Mouse (Mus musculus): ENCODE measurements around the gene Rasl12. TPM values are rescaled to one million over a fixed set of nuclear protein-coding genes. Genes with fewer than 3 reads are reported as not detected.

Gene Rasl12
- total and polyA plus RNA-seq, 3 experiments: 0.13 TPM; not detected in 2

DNA sequence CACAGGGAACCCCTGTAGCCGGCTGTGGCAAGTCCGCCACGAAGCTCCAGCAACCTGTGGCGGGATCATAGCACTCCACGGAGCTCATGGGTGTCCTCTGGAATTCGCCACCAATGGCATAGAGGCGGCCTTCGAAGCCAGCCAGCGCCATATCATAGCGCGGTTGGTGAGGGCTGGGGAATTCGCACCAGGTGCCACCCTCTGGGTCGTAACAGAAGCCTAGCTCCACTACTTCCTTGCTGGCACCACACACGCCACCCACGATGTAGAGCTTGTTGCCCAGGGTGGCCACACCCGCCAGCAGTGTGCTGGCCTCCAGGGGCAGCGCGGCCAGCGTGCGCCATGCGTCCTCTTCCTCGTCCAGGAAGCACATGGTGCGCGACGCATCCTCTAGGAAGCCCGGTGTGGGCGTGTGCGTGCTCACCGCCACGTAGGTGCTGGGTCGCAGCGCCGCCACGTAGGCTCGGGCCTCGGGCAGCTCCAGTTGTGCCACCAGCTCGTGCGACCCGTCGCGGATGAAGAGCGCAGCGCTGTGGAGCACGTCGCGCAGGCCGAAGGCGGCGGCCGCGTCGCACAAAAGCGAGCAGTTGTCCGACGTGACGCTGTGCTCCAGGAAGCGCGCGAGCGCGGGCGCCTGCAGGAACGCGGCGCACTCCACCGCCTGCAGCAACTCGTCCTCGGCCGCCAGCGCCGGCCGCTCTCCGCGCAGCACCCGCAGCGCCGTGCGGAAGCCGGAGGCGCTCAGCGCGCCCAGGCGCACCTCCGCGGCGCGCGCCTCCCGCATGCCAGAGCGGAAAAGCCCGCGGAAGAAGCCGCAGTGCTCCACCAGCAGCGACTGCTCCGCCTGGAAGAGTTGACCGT, 7.3 kb upstream of the Rasl12 start:
- H3K9me3 ChIP-seq (replicated peaks; ENCODE audit: low read length): peaks cover 4% of the 10 kb centered on the region
- H3K27ac ChIP-seq (ENCODE audit: insufficient read depth, low read depth): no peak overlapping the region
- H3K27me3 ChIP-seq (replicated peaks): peaks cover 4% of the 10 kb centered on the region
- in situ Hi-C loops (cut with MboI; ENCODE audit: low pct_ligation_motif_present, low pct_unique_long_range_greater_than_20kb, low sequenced_read_pairs): no loop called here
- no peaks in the 10 kb centered on the region for H3K79me2 ChIP-seq (replicated peaks; ENCODE audit: control insufficient read depth, extremely low read depth, insufficient read depth, poor library complexity, severe bottlenecking)
- no peak overlapping the region for H3K4me3 ChIP-seq (replicated peaks in 1 of 3; ENCODE audit: low read depth in 2 of 3, low read length in 2 of 3, poor library complexity in 1 of 3)
- dilution Hi-C loops (cut with MboI; ENCODE audit: extremely low pct_ligation_motif_present, extremely low pct_unique_long_range_greater_than_20kb, low sequenced_read_pairs): no loop called here
- no peak overlapping the region for H3K4me2 ChIP-seq (ENCODE audit: insufficient read depth, low read depth, poor library complexity, severe bottlenecking)
- no peak overlapping the region for H3K9ac ChIP-seq (ENCODE audit: insufficient read depth, low read depth)
- no peak for DNase-seq (ENCODE audit: extremely low read depth)
- H3K4me1 ChIP-seq (ENCODE audit: control insufficient read depth in 1 of 2, insufficient read depth in 2 of 2): peaks cover 0 to 6% of the 10 kb centered on the region in 2 experiments; a peak in 2 of 4 replicates
- no peaks in the 10 kb centered on the region for H3K36me3 ChIP-seq (replicated peaks in 1 of 2; ENCODE audit: control insufficient read depth in 1 of 2, insufficient read depth in 1 of 2, low read length in 1 of 2)
- TF ChIP-seq TCF12 (IDR thresholded peaks at IDR 0.05; ENCODE audit: low read depth, low read length) (no peak), BHLHE40 (IDR thresholded peaks at IDR 0.05; ENCODE audit: low read depth, low read length) (no peak), ETS1 (conservative IDR thresholded peaks at IDR 0.05; ENCODE audit: low read depth, low read length) (no peak), JUND (conservative IDR thresholded peaks at IDR 0.05; ENCODE audit: low read depth, low read length) (no peak), USF2 (conservative IDR thresholded peaks at IDR 0.05; ENCODE audit: low read depth, low read length) (no peak), ZC3H11A (IDR thresholded peaks at IDR 0.05; ENCODE audit: low read depth, low read length) (no peak), HCFC1 (IDR thresholded peaks at IDR 0.05; ENCODE audit: low read depth, low read length) (no peak), TBP (conservative IDR thresholded peaks at IDR 0.05; ENCODE audit: low read depth, low read length) (no peak), UBTF (IDR thresholded peaks at IDR 0.05; ENCODE audit: low read depth, low read length) (no peak), CHD2 (IDR thresholded peaks at IDR 0.05; ENCODE audit: low read length) (no peak), EP300 (IDR thresholded peaks at IDR 0.05; ENCODE audit: low read length) (no peak), JUN (IDR thresholded peaks at IDR 0.05; ENCODE audit: insufficient read depth, low read depth, low read length) (no peak), SMC3 (IDR thresholded peaks at IDR 0.05; ENCODE audit: low read depth, low read length) (no peak), NRF1 (IDR thresholded peaks at IDR 0.05; ENCODE audit: low read depth, low read length) (no peak), IRF4 (IDR thresholded peaks at IDR 0.05; ENCODE audit: low read depth, low read length) (no peak), MAX (IDR thresholded peaks at IDR 0.05; ENCODE audit: low read length) (no peak), E2F4 (IDR thresholded peaks at IDR 0.05; ENCODE audit: insufficient replicate concordance, low read depth, low read length) (no peak), GABPA (IDR thresholded peaks at IDR 0.05; ENCODE audit: insufficient replicate concordance, low read depth, low read length) (no peak)

GRCm38 (mm10) chr9:65391613-65391964, 6.7 kb upstream of the Rasl12 start, which contains the start of gene Kbtbd13:
Gene Kbtbd13 (minus strand): TSS chr9:65391652.
- DNase-seq (ENCODE audit: extremely low read depth): no peak
- peaks cover 4% of the 10 kb centered on the region for H3K9me3 ChIP-seq (replicated peaks; ENCODE audit: low read length)
- in situ Hi-C loops (cut with MboI; ENCODE audit: low pct_ligation_motif_present, low pct_unique_long_range_greater_than_20kb, low sequenced_read_pairs) (no loop called here), dilution Hi-C loops (cut with MboI; ENCODE audit: extremely low pct_ligation_motif_present, extremely low pct_unique_long_range_greater_than_20kb, low sequenced_read_pairs) (no loop called here)
- peaks cover 0 to 6% of the 10 kb centered on the region in 2 experiments; a peak in 2 of 4 replicates for H3K4me1 ChIP-seq (ENCODE audit: control insufficient read depth in 1 of 2, insufficient read depth in 2 of 2)
- no peaks in the 10 kb centered on the region for H3K79me2 ChIP-seq (replicated peaks; ENCODE audit: control insufficient read depth, extremely low read depth, insufficient read depth, poor library complexity, severe bottlenecking)
- H3K27ac ChIP-seq (ENCODE audit: insufficient read depth, low read depth): no peak within 1 kb of the TSS
- TF ChIP-seq MXI1 (IDR thresholded peaks at IDR 0.05; ENCODE audit: low read depth, low read length): no peak
- no peak for TF ChIP-seq MAZ (IDR thresholded peaks at IDR 0.05; ENCODE audit: low read depth, low read length)
- TF ChIP-seq POLR2AphosphoS2 (IDR thresholded peaks at IDR 0.05; ENCODE audit: low read depth, low read length): no peak
- no peak for TF ChIP-seq IRF4 (IDR thresholded peaks at IDR 0.05; ENCODE audit: low read depth, low read length)
- no peak for TF ChIP-seq USF1 (IDR thresholded peaks at IDR 0.05; ENCODE audit: low read depth, low read length)
- TF ChIP-seq EP300 (IDR thresholded peaks at IDR 0.05; ENCODE audit: low read length): no peak
- no peak for TF ChIP-seq MAFK (IDR thresholded peaks at IDR 0.05; ENCODE audit: insufficient replicate concordance, low read length)
- no peak for TF ChIP-seq PAX5 (IDR thresholded peaks at IDR 0.05; ENCODE audit: low read length)
- TF ChIP-seq ZC3H11A (IDR thresholded peaks at IDR 0.05; ENCODE audit: low read depth, low read length): no peak
- TF ChIP-seq KAT2A (IDR thresholded peaks at IDR 0.05; ENCODE audit: insufficient replicate concordance, low read length): no peak
- no peak for TF ChIP-seq MEF2A (IDR thresholded peaks at IDR 0.05; ENCODE audit: borderline replicate concordance, low read depth, low read length)
- TF ChIP-seq NRF1 (IDR thresholded peaks at IDR 0.05; ENCODE audit: low read depth, low read length): no peak
- TF ChIP-seq ELF1 (IDR thresholded peaks at IDR 0.05; ENCODE audit: low read depth, low read length): no peak
- no peak for TF ChIP-seq BHLHE40 (IDR thresholded peaks at IDR 0.05; ENCODE audit: low read depth, low read length)
- TF ChIP-seq SMC3 (IDR thresholded peaks at IDR 0.05; ENCODE audit: low read depth, low read length): no peak
- TF ChIP-seq CHD2 (IDR thresholded peaks at IDR 0.05; ENCODE audit: low read length): no peak
- no peak for TF ChIP-seq CHD1 (IDR thresholded peaks at IDR 0.05; ENCODE audit: low read depth, low read length)
- no peak for TF ChIP-seq SIN3A (IDR thresholded peaks at IDR 0.05; ENCODE audit: low read length)
- no peak within 1 kb of the TSS for H3K4me3 ChIP-seq (replicated peaks in 1 of 3; ENCODE audit: low read depth in 2 of 3, low read length in 2 of 3, poor library complexity in 1 of 3)
- H3K27me3 ChIP-seq (replicated peaks): peaks cover 4% of the 10 kb centered on the region
- no peak within 1 kb of the TSS for H3K9ac ChIP-seq (ENCODE audit: insufficient read depth, low read depth)
- H3K36me3 ChIP-seq (replicated peaks in 1 of 2; ENCODE audit: control insufficient read depth in 1 of 2, insufficient read depth in 1 of 2, low read length in 1 of 2): no peaks in the 10 kb centered on the region
- H3K4me2 ChIP-seq (ENCODE audit: insufficient read depth, low read depth, poor library complexity, severe bottlenecking): no peak within 1 kb of the TSS

Data from CH12.LX (cell line).